Mouse (Mus musculus): Measurements from ENCODE around the gene Car2.

Car2 gene

DNA sequence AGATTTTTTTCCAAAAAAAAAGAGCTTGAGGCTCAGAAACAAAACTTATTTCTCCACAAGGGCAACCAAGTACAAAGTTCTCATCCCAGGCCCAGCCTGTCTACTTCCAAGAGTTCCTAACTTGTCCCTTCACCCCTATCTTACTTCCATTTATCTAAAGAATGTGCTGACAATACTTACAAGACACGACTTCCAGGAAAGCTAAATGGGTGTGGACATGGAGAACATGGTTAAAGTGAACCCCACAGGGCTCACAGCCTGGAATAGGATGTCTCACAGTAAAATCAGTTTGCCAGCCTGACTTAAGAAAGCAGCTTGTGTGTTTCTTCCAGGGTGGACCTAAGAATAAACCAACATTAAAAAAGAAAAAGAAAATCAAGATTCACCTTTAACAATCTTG, 15.5 kb upstream of the Car2 start:
- no peak for TF ChIP-seq GATA4 (IDR thresholded peaks at IDR 0.05; ENCODE audit: insufficient replicate concordance, low read length)

DNA sequence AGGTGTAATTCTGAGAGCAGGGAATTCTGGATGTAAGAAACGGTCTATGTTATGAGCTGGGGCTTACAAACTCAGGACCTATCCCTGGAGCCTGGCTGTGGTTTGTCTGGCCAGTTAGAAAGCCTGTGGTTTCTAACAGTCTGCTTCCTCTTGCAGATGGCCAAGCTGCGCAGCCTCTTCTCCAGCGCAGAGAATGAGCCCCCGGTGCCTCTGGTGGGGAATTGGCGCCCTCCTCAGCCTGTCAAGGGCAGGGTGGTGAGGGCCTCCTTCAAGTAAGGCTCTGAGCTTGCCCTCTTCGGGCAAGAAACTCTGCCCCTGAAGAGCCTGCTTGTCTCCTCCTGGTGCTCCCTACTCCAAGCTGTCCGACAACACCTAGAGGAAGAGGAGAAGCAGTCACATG, 14.7 kb upstream of the Car2 start:
- TF ChIP-seq GATA4 (IDR thresholded peaks at IDR 0.05; ENCODE audit: insufficient replicate concordance, low read length) = no peak

DNA sequence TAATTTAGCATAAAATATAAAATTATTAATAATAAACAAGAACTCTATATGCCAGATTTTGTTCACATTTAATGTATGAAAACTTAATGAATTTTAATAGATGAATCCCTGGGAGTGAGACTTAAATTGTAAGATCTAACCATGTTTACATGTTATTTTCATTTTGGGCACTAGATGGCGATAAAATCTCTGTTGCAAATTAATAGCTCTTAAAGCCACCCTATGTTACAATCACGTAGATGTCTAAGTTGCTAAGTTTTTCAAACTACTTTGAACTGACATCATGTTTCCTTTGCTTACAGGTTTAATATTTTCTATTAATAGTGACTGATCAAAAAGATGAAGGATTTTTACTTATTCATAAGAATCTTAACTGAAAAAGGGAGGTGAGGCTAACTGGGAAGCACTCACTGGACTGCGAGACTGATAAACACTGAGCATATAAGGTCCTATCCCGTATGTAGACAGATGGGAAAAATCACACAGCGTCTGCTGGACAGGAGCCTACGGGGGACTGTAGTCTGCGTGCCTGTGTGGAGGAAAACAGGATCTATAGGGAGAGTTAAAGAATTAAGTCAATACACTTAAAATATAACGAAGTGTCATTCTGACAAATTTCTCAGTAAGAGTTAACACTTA, 11.6 kb upstream of the Car2 start:
- TF ChIP-seq GATA4 (IDR thresholded peaks at IDR 0.05; ENCODE audit: insufficient replicate concordance, low read length) = no peak

DNA sequence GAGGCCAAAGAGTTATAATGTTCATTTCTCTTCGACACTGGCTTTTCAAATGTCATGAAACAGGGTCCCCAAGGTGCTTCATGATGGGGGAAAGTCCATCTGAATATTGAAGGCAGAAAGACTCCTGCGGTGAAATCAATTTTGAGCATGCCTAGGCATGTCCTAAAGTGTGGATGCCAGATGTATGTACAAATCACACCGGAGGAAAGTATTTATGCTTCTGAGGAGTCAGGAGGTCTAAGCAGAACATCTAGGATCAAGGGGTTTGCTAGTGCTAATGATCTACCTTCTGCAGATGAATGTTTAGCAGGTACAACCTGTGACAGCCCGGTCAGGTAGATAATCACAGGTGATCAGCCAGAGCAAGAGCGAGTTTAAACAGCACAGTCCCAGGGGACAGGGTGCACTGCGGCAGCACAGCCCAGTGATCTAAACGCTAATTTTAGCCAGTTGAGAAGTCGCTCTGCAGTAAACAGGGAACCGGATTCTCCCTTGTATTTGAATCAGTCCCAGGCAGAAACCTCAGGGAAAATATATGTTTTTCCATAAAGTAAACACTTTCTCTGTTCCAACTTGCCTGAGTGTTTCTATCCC, 9.7 kb upstream of the Car2 start:
- TF ChIP-seq GATA4 (IDR thresholded peaks at IDR 0.05; ENCODE audit: insufficient replicate concordance, low read length) = no peak

DNA sequence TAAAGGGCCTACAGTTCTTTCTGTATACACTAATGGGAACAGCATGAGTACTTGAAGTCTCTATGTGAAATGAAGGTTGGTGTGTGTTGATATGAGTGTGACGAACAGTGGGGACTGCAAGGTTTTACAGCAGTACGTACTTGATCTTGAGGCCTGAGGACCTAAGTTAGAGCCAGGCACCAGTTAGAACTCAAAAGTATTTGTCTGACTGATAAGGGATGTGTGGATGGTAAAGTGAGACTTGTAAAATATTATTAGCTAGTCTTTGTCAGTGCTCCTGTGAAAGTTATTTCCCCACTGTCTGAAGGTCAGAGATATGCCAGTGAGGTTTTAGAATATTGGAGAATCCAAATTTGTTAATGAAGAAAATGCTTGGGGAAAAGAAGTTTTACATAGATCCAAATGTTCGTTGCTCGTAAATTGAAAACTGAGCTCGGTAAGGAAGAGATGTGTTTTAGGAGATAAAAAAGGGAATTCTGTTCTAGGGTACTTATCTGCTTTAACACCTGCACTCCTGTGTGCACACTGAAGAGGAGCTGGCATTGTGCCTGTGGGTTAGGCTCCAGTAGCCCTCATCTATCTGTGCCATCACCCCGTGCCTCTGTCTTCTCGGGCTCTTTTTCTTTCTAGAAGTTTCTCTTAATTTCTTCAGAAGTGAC, 8.7 kb upstream of the Car2 start:
- TF ChIP-seq GATA4 (IDR thresholded peaks at IDR 0.05; ENCODE audit: insufficient replicate concordance, low read length) = no peak

DNA sequence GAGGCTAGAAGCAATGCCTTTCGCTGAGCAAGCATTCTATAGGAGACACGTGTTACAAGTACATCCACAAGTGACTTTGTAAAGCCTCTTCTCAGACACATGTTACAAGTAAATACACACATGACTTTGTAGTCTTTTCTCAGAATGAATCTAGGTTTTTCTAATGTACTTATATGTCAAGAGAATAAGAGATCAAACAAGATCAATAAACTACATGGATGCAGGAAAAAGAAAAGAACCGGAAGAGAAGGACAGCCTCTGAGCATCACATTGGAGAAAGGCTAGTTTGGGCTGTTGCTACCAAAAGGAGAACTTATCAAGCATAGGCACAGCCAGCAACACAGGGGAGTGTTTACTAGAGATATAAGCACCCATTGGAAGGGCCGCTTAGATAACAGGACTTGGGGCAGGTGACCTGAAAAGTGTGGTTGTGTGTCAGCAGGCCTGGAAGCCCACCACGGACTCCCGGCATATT, 7.3 kb upstream of the Car2 start:
- TF ChIP-seq GATA4 (IDR thresholded peaks at IDR 0.05; ENCODE audit: insufficient replicate concordance, low read length) = no peak

DNA sequence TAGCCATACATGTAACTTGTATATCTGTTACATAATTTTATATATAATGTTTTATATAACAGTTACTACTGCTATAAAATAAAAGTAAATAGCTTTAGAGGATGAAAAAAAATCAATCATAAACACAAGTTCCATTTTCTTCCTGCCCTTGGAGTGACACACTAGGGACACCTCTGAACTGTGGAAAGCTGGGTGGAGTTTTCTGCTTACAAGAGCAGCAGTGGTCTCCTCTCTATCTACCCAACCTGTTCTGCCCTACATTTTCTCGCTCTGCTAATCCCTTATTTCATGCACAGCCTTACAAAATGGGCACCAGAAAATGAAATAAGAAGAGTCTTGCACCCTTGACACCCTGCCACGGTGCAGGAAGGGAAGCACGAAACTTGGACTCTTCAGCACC, 6.8 kb upstream of the Car2 start:
- TF ChIP-seq GATA4 (IDR thresholded peaks at IDR 0.05; ENCODE audit: insufficient replicate concordance, low read length) = no peak

DNA sequence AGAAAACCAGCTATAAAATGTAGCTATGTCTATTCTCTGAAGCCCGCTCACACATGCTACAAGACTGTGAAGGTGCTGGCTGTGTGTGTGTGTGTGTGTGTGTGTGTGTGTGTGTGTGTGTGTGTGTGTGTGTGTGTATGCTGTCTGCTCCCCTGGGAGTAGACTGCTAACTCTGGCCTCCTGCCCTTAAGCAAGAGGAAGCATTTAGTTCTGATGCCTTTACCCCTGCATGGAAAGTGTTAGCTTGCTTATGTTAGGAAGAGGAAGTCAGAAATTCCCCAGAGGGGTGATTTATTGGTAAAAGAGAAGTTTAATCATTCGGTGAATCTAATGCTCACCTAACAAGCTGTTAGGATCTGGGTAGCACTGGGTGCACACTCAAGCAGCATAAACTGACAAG, 5.8 kb upstream of the Car2 start:
- no peak for TF ChIP-seq GATA4 (IDR thresholded peaks at IDR 0.05; ENCODE audit: insufficient replicate concordance, low read length)

DNA sequence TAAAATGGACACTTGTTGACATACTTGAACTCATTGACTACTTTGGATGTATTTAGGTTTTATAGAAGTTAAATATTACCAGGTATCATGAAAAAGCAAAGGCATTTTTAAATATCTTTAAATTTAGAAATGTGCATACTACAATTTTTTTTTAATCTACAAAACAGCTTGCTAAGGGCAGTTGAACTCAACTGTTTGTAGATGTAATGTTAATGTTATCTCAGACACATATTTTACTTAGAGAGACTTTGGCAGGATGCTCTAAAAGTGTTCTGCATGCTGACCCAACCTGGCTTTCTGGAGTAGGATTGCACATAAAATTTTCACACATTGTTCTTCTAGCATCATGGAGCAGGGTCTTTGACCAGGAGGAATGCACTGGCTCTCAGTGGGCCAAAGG, 4.1 kb upstream of the Car2 start:
- TF ChIP-seq GATA4 (IDR thresholded peaks at IDR 0.05; ENCODE audit: insufficient replicate concordance, low read length) = no peak

DNA sequence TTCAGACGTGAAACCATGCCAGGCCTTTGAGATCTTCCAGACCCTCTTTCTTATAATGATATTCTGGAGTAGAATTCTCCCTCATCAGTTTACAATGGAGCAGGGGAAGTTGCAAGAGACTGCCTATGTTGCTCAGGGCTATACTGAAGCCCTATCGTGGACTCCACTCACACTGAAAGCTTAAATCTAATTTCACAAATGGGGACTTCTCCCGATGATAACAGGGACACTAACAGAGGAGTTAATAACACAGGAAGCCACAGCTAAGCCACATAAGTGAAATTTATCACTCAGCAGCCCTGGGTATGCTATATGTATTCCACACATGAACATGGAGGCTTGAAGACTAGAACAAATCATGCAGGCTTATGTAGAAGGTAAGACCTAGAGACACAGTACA, 3.3 kb upstream of the Car2 start:
- no peak for TF ChIP-seq GATA4 (IDR thresholded peaks at IDR 0.05; ENCODE audit: insufficient replicate concordance, low read length)

DNA sequence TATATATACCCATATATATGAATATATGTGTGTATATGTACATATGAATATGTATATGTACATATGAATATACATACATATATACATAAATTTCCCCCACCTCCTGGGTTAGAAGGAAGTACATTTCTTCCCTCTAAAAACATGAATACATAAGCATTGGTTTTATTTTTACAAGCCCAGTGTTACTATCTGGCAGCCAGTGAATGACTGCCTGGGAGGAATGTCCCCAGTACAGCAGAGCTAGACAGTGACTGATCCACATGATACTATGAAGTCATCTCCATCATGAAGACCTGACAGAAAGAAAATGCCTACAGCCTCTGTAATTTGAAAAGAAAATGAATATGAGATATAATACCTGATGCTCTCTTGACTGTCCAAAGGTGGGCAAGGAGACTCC, 1.2 kb upstream of the Car2 start:
- TF ChIP-seq GATA4 (IDR thresholded peaks at IDR 0.05; ENCODE audit: insufficient replicate concordance, low read length) = no peak

DNA sequence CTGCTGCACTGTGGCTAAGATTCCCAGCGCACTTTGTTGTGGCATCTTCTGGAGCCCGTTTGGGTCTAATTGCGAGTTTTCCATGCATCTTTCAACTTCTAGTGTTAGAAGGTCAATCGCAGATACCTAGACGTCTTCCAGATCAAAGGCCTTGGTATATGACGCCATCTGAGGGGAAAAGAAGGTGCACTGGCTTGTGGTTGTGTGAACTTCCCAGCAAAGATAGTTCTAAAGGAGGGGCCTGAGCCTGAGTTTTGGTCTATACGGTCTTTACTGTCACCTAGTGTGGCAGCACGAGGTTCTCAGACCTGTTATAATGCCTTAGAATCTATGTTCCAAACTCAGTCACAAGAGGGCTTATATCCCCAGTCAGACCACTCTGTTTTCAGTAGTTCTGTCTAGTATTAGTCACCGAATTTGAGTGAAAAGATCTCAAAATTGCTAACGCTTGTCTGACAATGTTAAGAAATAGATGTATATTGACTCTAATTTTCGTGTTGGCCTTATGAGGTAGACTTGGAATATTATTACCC, 1.1 kb downstream of the Car2 start:
- TF ChIP-seq GATA4 (IDR thresholded peaks at IDR 0.05; ENCODE audit: insufficient replicate concordance, low read length) = no peak

DNA sequence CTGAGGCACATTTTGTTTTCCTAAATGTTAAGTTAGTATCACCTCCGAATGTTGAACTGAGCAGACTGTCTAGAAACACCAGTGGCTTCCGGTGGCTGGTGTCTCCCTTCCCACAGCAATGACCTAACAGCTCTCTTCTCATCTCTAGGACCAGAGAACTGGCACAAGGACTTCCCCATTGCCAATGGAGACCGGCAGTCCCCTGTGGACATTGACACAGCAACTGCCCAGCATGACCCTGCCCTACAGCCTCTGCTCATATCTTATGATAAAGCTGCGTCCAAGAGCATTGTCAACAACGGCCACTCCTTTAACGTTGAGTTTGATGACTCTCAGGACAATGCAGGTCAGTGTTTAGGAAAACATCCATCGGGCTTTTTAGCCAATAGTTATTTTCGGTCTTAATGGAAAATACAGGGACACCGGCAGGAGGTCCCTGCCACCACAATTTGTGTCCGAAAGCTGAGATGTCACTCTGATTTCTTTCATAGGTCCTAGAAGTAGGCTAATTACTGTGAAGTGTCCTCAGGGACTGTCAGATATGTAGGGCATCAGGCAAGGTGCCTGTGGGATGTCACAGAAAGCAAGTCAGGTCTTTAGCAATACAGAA, 1.7 kb downstream of the Car2 start:
- TF ChIP-seq GATA4 (IDR thresholded peaks at IDR 0.05; ENCODE audit: insufficient replicate concordance, low read length) = no peak

DNA sequence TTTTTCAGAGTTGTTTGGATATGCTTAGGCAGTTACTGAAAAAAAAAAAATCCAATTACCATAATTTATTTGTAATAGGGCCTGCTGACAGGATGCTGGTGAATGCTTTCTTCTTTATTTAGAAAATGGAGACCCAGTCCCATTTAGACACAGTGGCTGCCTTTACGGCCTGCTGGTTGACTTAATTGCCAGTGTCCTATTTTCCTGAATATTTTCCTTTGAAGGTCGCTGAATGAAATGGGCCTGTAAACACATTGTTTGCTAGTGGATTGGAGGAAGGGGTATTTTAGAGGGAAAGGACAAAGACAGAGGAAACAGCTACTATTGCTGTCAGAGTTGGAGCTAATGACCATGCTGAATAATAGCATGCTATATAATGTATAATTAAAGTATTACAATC, 2.5 kb downstream of the Car2 start:
- TF ChIP-seq GATA4 (IDR thresholded peaks at IDR 0.05; ENCODE audit: insufficient replicate concordance, low read length) = no peak

DNA sequence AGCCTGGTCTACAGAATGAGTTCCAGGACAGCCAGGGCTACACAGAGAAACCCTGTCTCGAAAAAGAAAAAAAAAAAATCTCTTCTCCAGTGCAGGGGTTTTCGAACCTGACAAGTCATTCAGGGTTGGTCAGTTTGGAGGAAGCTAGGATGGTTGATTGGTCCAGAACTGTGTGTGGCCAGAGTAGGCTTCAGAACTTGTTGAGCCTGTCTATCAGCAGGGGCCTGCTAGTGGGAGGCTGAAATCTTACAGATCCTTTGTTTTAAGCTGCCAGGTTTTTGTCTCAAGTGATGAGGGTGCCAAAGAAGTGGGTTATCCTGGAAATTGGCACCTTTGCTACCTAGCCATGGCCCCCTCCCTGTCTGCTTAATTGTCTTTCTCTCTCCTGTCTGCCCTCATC, 3.0 kb downstream of the Car2 start:
- no peak for TF ChIP-seq GATA4 (IDR thresholded peaks at IDR 0.05; ENCODE audit: insufficient replicate concordance, low read length)

Data from liver, adult (tissue).